In the genomic region with DNA sequence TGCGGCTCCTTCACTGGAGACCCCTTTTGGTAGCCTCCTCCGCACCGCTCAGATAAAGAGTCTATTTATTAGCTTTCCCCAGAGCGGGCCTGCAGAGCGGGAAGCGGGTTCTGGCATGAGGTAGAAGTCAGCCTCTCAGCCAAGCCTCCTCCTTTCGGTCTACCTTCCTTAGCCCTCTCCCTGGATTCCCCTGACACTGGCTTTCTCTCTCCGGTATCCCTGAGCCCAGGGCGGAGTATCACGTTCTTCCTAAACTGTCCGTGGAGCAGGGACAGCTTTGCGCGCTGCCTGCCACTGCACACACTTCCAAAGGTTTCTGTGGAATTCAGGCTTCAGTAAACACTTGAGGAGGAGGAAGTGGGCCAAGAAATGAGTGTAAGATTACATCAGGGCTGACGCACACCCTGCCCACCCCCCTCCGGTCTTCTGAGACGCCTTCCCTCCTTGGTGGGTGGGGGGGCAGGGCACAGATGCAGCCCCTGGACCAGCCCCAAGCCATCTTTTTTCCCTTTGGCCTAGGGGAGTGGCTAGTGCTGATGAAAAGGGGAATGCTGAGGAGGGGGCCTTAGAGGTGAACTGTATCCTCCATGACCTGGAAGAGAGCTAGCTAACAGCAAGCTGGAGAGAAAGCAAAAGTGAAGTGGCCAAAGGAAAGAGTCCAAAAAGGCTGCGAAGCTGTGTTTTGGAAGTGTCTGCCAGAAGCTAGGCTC, we compare ENCODE assay signal across 8 mouse cellular contexts. TPM values are rescaled to one million over a fixed set of nuclear protein-coding genes. Genes with fewer than 3 reads are reported as not detected.
DNase-seq lines count a peak whose midpoint lies in the region; ATAC-seq and TF ChIP-seq lines count a peak whose summit lies in the region.

No protein-coding gene starts in this region.

- no peaks in the 10 kb centered on the region for H3K36me3 ChIP-seq in kidney, embryonic 15.5 days
- no peaks in the 10 kb centered on the region for H3K36me3 ChIP-seq in small intestine, adult 2 months (ENCODE audit: control insufficient read depth, insufficient read depth, low read length)

- TF ChIP-seq CTCF in small intestine, adult 2 months (IDR thresholded peaks at IDR 0.05; ENCODE audit: extremely low read depth, insufficient read length, insufficient replicate concordance, low read depth, low read length): no peak

- H3K4me2 ChIP-seq in kidney, embryonic 15.5 days: peak overlapping the region; percentile 51

- no peak for TF ChIP-seq POLR2A in small intestine, adult 2 months (IDR thresholded peaks at IDR 0.05; ENCODE audit: low read depth, low read length)

- H3K27me3 ChIP-seq in kidney, embryonic 15.5 days: no peaks in the 10 kb centered on the region
- H3K27me3 ChIP-seq in small intestine, adult 2 months (ENCODE audit: control insufficient read depth, insufficient read depth, low read length): no peaks in the 10 kb centered on the region

- H3K27ac ChIP-seq in kidney, embryonic 15.5 days: peak overlapping the region; percentile 93
- H3K27ac ChIP-seq in small intestine, adult 2 months (ENCODE audit: insufficient read depth, low read depth, low read length): peak overlapping the region; percentile 68

- peak; percentile 89 for ATAC-seq in kidney, embryonic 15.5 days (replicated peaks; ENCODE audit: low FRiP score)

- H3K4me1 ChIP-seq in kidney, embryonic 15.5 days: peaks cover 46% of the 10 kb centered on the region
- peaks cover 21% of the 10 kb centered on the region for H3K4me1 ChIP-seq in small intestine, adult 2 months (ENCODE audit: control insufficient read depth, insufficient read depth, insufficient read length, low read length)

- peak overlapping the region; percentile 34; the same call in 1 of the 2 replicates for H3K9ac ChIP-seq in kidney, embryonic 15.5 days

- peak; percentile 51 for DNase-seq in MN1 (ENCODE audit: low spot score)
- DNase-seq in embryo, embryonic 9.5 days (ENCODE audit: extremely low spot score): peak; percentile 68
- DNase-seq in heart, adult 8-10 months (ENCODE audit: low spot score): peak; percentile 61
- DNase-seq in lung, postnatal 10 days: peak; percentile 92
- DNase-seq in cerebellum, adult 11 months: no peak
- DNase-seq in spleen, postnatal 4 days (ENCODE audit: low spot score in 2 of 2): no peak

- H3K9me3 ChIP-seq in kidney, embryonic 15.5 days (replicated peaks): no peaks in the 10 kb centered on the region

- H3K4me3 ChIP-seq in kidney, embryonic 15.5 days (replicated peaks): peak overlapping the region; percentile 17
- peak overlapping the region; percentile 8 for H3K4me3 ChIP-seq in small intestine, adult 2 months (ENCODE audit: low read depth, low read length)

- 4% methylated on average over 17 of the region's 17 CpGs for WGBS in kidney, embryonic 15.5 days
- WGBS in small intestine, adult 2 months: 65% methylated on average over 17 of the region's 17 CpGs

RNA-seq across cellular contexts. Expression of a gene that starts 15.7 kb away (rescaled TPM):
- 100 to 1,000 TPM; 196 to 239 (median 228) TPM for total RNA-seq in heart, adult 8-10 months (2022)
- polyA plus RNA-seq in kidney, embryonic 15.5 days (2015; fragmentation: Nextera tagmentation; extraction: Ambion mirVana): 311 and 374 TPM in 2 replicates
- 8.9 and 21.1 TPM in 2 replicates for polyA plus RNA-seq in small intestine, adult 2 months (2012; rRNA removed)

RNA-seq across cellular contexts. Expression of a gene that starts 53.2 kb away (rescaled TPM):
- total RNA-seq in heart, adult 8-10 months (2022): 10 to 100 TPM; 33.9 to 38.6 (median 37.7) TPM
- polyA plus RNA-seq in kidney, embryonic 15.5 days (2015; fragmentation: Nextera tagmentation; extraction: Ambion mirVana): 118 and 125 TPM in 2 replicates
- 29.4 and 58.7 TPM in 2 replicates for polyA plus RNA-seq in small intestine, adult 2 months (2012; rRNA removed)

Comparison
In these comparisons a context has a peak if more than half of its experiments do, and no peak if none do; other contexts are left out.
1. DNase-seq: peak in MN1 (single experiment), embryo, embryonic 9.5 days (single experiment), heart, adult 8-10 months (single experiment) and lung, postnatal 10 days (single experiment); none in cerebellum, adult 11 months (single experiment) and spleen, postnatal 4 days (0 of 2).
2. RNA of a gene that starts 15.7 kb away (polyA plus RNA-seq): 311 to 374 TPM in kidney, embryonic 15.5 days; 8.9 to 21.1 TPM in small intestine, adult 2 months; every median in the first group is over 10 times any median in the second.